Mouse (Mus musculus) intestine, postnatal 0 days (tissue): ENCODE measurements at regions not wholly inside any gene's neighbourhood (a gene's known extent, or its start where the extent isn't known, plus 50 kb on each side); places are given as distances from the start of the nearest gene placed in this dataset.

Experiments used
- ATAC-seq: fragments of 200-750 bp; cut with Nextera tagmentation; 2 replicates; pipeline ENCODE4 v1.8.0; 2017; ENCODE audit warnings: mild to moderate bottlenecking, moderate TSS enrichment, moderate library complexity
- H3K27ac ChIP-seq: fragments of 300-500 bp; sonication (generic); 2 replicates; pipeline ENCODE4 v1.5.1; 2014; ENCODE audit warnings: mild to moderate bottlenecking, low read depth, low read length, moderate library complexity
- H3K27me3 ChIP-seq: fragments of 300-500 bp; sonication (generic); replicated peaks from 2 replicates; pipeline ENCODE4 v1.6.1; 2014; ENCODE audit warnings: low read length, mixed read lengths; ENCODE audit not compliant: control insufficient read depth, insufficient read depth
- H3K36me3 ChIP-seq: fragments of 300-500 bp; sonication (generic); 2 replicates; pipeline ENCODE4 v1.6.1; 2014; ENCODE audit warnings: mild to moderate bottlenecking, moderate library complexity; ENCODE audit not compliant: control insufficient read depth, insufficient read depth
- H3K4me1 ChIP-seq: fragments of 300-500 bp; sonication (generic); replicated peaks from 2 replicates; pipeline ENCODE4 v1.6.1; 2014; ENCODE audit warnings: antibody characterized with exemption, low read length, mixed read lengths; ENCODE audit not compliant: control insufficient read depth, insufficient read depth
- H3K4me2 ChIP-seq: fragments of 300-500 bp; sonication (generic); replicated peaks from 2 replicates; pipeline ENCODE4 v1.6.1; 2014; ENCODE audit warnings: low read depth, mild to moderate bottlenecking, moderate library complexity
- H3K4me3 ChIP-seq: fragments of 300-500 bp; sonication (generic); 2 replicates; pipeline ENCODE4 v1.5.1; 2014; ENCODE audit warnings: low read depth, low read length
- H3K9ac ChIP-seq: fragments of 300-500 bp; sonication (generic); 2 replicates; pipeline ENCODE4 v1.6.1; 2014; ENCODE audit warnings: mild to moderate bottlenecking, low read depth, low read length
- H3K9me3 ChIP-seq: fragments of 300-500 bp; sonication (generic); 2 replicates; pipeline ENCODE4 v1.6.1; 2016; ENCODE audit warnings: mixed run types; ENCODE audit not compliant: control insufficient read depth
- CTCF ChIP-seq: sonication (generic); IDR thresholded peaks from 2 replicates; pipeline ENCODE4 v1.5.1; 2016; ENCODE audit warnings: low read depth, mild to moderate bottlenecking, control low read depth, antibody characterized with exemption, moderate library complexity
- WGBS: fragments of 180-500 bp; shearing (Covaris S2); extraction: QIAGEN DNeasy Blood & Tissue Kit; methylation state at CpG from one replicate; pipeline ENCODE4 v1.1.7; 2014; 5-methylcytosine and 5-hydroxymethylcytosine counted together

GRCm38 (mm10) chr16:5829071-5829470, 56.1 kb upstream of the Rbfox1 start:
- H3K9ac ChIP-seq: no peak overlapping the region
- no peak for TF ChIP-seq CTCF
- H3K4me3 ChIP-seq: no peak overlapping the region
- no peaks in the 10 kb centered on the region for H3K4me1 ChIP-seq
- no peak for ATAC-seq
- H3K9me3 ChIP-seq: no peaks in the 10 kb centered on the region
- H3K27ac ChIP-seq: no peak overlapping the region
- H3K36me3 ChIP-seq: no peaks in the 10 kb centered on the region
- no peak overlapping the region for H3K4me2 ChIP-seq
- no peaks in the 10 kb centered on the region for H3K27me3 ChIP-seq
- WGBS: 75% methylated on average over 9 of the region's 9 CpGs

DNA sequence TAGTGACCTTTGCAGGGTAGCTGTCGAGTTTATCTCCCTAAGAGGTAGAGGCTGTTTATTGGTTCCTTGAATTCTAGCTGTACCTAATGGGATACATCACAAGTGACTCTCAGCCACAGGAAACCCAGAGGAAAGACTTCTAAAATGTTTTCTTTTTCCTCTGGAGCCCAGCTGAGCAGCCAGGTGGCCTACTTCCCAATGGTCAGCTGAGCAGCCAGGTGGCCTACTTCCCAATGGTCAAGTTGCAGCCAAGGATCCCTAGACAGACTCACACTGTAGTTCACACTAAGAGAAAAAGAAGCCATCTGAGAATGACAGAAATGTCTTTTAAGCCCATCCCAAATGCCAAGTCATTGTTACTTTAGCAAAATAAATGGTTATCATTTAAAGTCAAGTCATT, 61.8 kb upstream of the Rbfox1 start:
- Histone ChIP-seq H3K4me1 (no peaks in the 10 kb centered on the region), H3K27me3 (no peaks in the 10 kb centered on the region), H3K9me3 (no peaks in the 10 kb centered on the region), H3K4me2 (no peak overlapping the region), H3K9ac (no peak overlapping the region), H3K36me3 (no peaks in the 10 kb centered on the region), H3K27ac (no peak overlapping the region), H3K4me3 (no peak overlapping the region)
- no peak for TF ChIP-seq CTCF
- 21% methylated on average over 1 of the region's 1 CpGs for WGBS
- no peak for ATAC-seq

DNA sequence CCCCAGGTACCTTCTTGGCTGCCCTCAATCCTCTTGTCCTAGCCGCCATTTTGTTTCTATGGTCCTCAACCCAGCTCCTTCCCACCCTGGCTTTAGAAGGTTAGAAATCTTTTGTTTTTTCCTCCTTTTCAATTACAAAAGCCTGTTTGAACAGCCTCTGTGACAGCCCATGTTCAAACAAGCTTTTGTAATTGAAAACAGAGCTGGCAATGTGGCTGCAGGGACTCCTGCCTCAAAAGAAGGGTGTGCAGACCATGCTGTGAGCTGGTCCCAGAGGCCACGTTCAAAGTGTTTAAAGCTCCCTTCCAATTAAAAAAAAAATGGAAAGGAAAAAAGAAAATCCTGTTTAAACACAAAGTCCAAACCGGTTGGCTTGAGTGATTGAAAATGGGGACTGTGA, 68.0 kb upstream of the Rbfox1 start:
- TF ChIP-seq CTCF: no peak
- no peak overlapping the region for H3K4me3 ChIP-seq
- no peaks in the 10 kb centered on the region for H3K4me1 ChIP-seq
- no peak for ATAC-seq
- 48% methylated on average over 3 of the region's 3 CpGs for WGBS
- H3K27me3 ChIP-seq: no peaks in the 10 kb centered on the region
- H3K9me3 ChIP-seq: no peaks in the 10 kb centered on the region
- no peaks in the 10 kb centered on the region for H3K36me3 ChIP-seq
- H3K9ac ChIP-seq: no peak overlapping the region
- no peak overlapping the region for H3K4me2 ChIP-seq
- H3K27ac ChIP-seq: no peak overlapping the region

GRCm38 (mm10) chr16:5812245-5812820, 72.8 kb upstream of the Rbfox1 start:
- Histone ChIP-seq H3K4me3 (no peak overlapping the region), H3K27me3 (no peaks in the 10 kb centered on the region), H3K36me3 (no peaks in the 10 kb centered on the region), H3K4me2 (no peak overlapping the region), H3K9ac (no peak overlapping the region), H3K27ac (no peak overlapping the region), H3K4me1 (no peaks in the 10 kb centered on the region), H3K9me3 (no peaks in the 10 kb centered on the region)
- 78% methylated on average over 2 of the region's 2 CpGs for WGBS
- no peak for ATAC-seq
- TF ChIP-seq CTCF: no peak

DNA sequence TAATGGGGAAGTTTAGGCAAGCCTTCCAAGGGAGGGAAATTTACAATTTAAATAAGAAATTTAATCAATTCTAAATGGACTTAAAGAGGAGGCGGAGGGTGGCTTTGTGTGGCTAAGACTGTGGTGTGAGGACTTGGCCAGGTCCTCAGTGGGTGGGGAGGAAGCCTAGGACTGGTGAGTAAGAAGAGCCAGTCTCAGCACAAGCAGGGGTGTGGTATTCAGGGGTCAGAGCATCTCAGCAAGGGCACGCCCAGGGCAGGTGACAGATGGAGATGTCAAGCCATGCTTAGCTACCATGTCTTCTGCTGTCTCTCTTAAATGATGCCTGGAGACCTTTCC, 73.5 kb upstream of the Rbfox1 start:
- Histone ChIP-seq H3K36me3 (no peaks in the 10 kb centered on the region), H3K4me3 (no peak overlapping the region), H3K4me1 (no peaks in the 10 kb centered on the region), H3K27me3 (no peaks in the 10 kb centered on the region), H3K9me3 (no peaks in the 10 kb centered on the region), H3K27ac (no peak overlapping the region), H3K9ac (no peak overlapping the region), H3K4me2 (no peak overlapping the region)
- no peak for TF ChIP-seq CTCF
- WGBS: 41% methylated on average over 2 of the region's 2 CpGs
- ATAC-seq: no peak

DNA sequence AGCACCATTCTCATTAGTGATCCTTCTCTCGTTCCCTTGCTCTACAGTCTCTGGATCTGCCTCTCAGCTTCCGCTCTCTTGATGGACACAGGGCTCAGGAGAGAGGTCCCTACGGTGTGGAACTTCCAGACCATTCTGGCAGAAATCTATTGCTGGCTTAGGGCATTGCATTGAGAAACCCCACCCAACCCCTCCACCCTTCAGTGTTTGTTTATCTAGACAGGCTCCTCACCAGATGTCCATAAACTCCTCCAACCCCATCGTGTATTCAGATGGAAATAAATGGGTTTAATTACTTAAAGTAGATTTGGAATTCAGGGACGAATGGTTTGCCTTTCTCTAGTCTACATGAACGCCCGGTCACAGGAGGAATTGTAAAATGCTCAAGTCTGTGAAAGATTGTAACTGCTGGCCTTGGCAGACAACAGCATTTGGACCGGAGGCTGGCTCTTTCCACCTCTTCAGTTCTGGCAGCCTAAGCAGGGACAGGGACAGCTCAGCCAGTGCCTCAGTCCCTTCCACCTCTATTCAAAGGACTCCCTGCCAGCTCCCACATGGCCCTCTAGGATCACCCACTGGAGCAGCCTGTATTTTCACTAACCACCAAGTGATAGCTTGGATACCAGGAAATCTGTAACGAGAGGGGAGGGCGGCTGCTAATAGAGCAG, 74.0 kb upstream of the Rbfox1 start:
- no peak for ATAC-seq
- Histone ChIP-seq H3K27me3 (no peaks in the 10 kb centered on the region), H3K4me1 (no peaks in the 10 kb centered on the region), H3K27ac (no peak overlapping the region), H3K36me3 (no peaks in the 10 kb centered on the region), H3K4me3 (no peak overlapping the region), H3K9me3 (no peaks in the 10 kb centered on the region), H3K4me2 (no peak overlapping the region), H3K9ac (no peak overlapping the region)
- WGBS: 50% methylated on average over 10 of the region's 10 CpGs
- no peak for TF ChIP-seq CTCF
